24 mouse cellular contexts compared by ENCODE assay signal in genomic region chr8:82473266-82473665, GRCm38 (mm10).
"Had no signal": no experiment of that assay in that cellular context is flagged by ENCODE, and none has a peak within 500 bp of the region (broad histone marks: within the 10 kb centered on the region; RNA-seq: fewer than 3 reads in every experiment).

No protein-coding gene starts in this region.

- H3K4me1 ChIP-seq: hindbrain, embryonic 12.5 days; intestine, embryonic 15.5 days had no signal

- H3K9ac ChIP-seq: heart, embryonic 12.5 days; hindbrain, embryonic 12.5 days; hindbrain, embryonic 14.5 days; intestine, embryonic 15.5 days; limb, embryonic 12.5 days had no signal

- H3K36me3 ChIP-seq: heart, embryonic 10.5 days; heart, embryonic 12.5 days; hindbrain, embryonic 10.5 days; hindbrain, embryonic 12.5 days; intestine, embryonic 15.5 days; limb, embryonic 10.5 days; limb, embryonic 12.5 days had no signal

- H3K4me3 ChIP-seq: gastrocnemius, adult 2 months; heart, embryonic 10.5 days; heart, embryonic 12.5 days; hindbrain, embryonic 10.5 days; hindbrain, embryonic 12.5 days; intestine, embryonic 15.5 days; layer of hippocampus, adult 2 months; left cerebral cortex, adult 2 months; limb, embryonic 10.5 days; limb, embryonic 12.5 days had no signal

- H3K27me3 ChIP-seq: heart, embryonic 12.5 days; hindbrain, embryonic 12.5 days; intestine, embryonic 15.5 days; limb, embryonic 12.5 days had no signal

- ATAC-seq: hindbrain, embryonic 16.5 days; inflammation-experienced regulatory T-cells, adult 6 months; intestine, embryonic 15.5 days; intestine, postnatal 0 days had no signal

- DNase-seq: gastrocnemius, adult 2 months; gastrocnemius, postnatal 10 days; gastrocnemius, postnatal 25 days; heart, adult 18-20 months; heart, postnatal 10 days; heart, postnatal 4 days; kidney, adult 18-20 months; kidney, adult 8-10 months; kidney, postnatal 10 days; kidney, postnatal 25 days; kidney, postnatal 4 days had no signal

- H3K9me3 ChIP-seq: heart, embryonic 10.5 days; heart, embryonic 12.5 days; hindbrain, embryonic 10.5 days; hindbrain, embryonic 12.5 days; intestine, embryonic 15.5 days; limb, embryonic 10.5 days; limb, embryonic 12.5 days had no signal

- H3K27ac ChIP-seq: gastrocnemius, adult 2 months; heart, embryonic 10.5 days; hindbrain, embryonic 10.5 days; hindbrain, embryonic 12.5 days; hindbrain, embryonic 14.5 days; intestine, embryonic 15.5 days; layer of hippocampus, adult 2 months; left cerebral cortex, adult 2 months; limb, embryonic 10.5 days; limb, embryonic 12.5 days had no signal

- H3K4me2 ChIP-seq: heart, embryonic 12.5 days; hindbrain, embryonic 12.5 days; hindbrain, embryonic 14.5 days; intestine, embryonic 15.5 days; limb, embryonic 12.5 days had no signal
